Mouse (Mus musculus) cerebellum, adult 18-20 months (tissue): ENCODE results near the gene Fggy.

ENCODE experiments used
- DNase-seq, 2 experiments: peaks; one replicate each; pipeline ENCODE4 v3.0.0; 2021

The Fggy gene

GRCm38 (mm10) chr4:95788867-95789266 is 231.6 kb downstream of the Fggy start:
- DNase-seq: no peak

- no peak for DNase-seq
Measured at GRCm38 (mm10) chr4:95791913-95792475, 234.7 kb downstream of the Fggy start.

DNA sequence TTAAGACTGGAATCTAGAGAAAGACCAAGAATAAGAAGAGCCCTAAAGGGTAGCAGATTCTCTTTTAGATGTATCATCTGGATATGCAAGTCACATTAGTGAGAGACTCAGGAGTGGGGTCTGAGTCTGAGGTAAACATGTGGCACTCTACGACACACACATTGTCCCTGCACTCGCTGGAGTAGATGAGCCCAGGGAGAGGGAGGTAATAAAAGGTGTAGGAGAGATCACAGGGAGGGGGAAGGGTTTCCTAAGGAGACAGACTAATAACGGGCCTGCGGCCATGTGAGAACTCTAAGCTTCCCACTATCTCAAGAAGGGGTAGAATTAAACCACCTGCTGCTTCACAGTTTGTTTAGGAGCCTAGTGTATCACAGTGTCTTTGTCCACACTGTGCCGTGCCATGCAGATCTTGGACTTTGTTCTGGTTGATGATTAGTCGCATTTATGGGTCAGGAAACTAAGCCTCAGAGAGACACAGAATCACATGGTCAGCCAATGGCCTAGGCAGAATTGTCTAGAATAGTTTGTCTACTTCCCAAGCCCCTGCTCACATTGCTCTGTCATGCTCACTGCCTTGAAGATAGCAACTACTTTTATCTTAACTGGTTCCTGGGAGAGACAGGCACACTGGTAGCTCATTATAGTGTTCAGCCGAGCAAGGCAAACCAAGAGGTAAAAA is 236.5 kb downstream of the Fggy start:
- DNase-seq: no peak

GRCm38 (mm10) chr4:95794651-95795050 is 237.3 kb downstream of the Fggy start:
- DNase-seq: no peak

- DNase-seq: no peak
Measured at GRCm38 (mm10) chr4:95795283-95795682, 238.0 kb downstream of the Fggy start.

DNA sequence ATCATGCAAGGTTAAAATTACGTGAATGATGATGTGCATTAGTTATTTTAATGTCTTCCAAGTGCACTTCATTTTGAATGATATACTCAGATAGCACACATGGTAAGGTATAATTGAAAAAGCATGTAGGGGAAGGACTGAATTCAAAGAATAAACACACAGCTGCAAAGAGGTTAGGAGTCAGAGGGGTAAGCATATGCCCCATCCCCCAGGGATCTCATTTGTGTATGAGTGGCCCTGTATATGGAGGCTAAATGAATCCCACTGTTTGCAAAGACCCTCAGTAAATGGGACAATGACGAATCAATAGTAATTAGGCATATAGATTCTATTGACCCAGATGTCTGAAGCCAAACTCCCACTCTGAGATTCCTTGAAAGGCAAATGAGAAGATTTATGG is 262.3 kb downstream of the Fggy start:
- no peak for DNase-seq

DNA sequence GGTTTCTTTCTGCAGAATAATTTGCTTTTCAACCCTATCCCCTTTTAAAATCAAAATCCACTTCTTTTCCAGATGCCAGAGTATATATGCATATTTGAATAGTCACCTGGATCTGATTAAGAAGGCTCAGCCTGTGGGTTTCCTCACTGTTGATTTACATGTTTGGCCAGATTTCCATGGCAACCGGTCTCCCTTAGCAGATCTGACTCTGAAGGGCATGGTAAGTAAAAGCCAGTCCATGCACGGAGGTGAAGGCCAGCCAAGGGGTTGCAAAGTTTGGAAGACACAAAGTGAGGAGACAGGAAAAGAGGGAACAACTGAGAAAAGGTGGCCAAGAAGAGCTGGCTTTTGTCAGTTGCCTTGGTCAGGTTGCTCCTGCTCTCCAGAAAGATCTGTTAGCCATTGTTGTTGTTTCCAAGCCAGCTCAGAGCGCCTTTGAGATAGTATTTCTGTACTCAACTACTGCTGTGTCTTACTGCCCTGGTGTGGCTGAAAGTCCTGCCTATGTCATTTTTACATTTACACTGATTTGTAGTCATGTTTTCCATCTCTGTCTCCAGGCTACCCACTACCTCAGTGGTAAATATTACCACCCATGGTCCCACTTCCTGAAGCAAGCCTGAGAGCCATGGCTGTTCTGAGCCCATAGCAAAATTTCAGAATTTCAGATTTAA is 264.7 kb downstream of the Fggy start:
- DNase-seq: no peak

GRCm38 (mm10) chr4:95828164-95828563 is 270.9 kb downstream of the Fggy start:
- no peak for DNase-seq

GRCm38 (mm10) chr4:95830320-95830719 is 273.0 kb downstream of the Fggy start:
- no peak for DNase-seq

DNA sequence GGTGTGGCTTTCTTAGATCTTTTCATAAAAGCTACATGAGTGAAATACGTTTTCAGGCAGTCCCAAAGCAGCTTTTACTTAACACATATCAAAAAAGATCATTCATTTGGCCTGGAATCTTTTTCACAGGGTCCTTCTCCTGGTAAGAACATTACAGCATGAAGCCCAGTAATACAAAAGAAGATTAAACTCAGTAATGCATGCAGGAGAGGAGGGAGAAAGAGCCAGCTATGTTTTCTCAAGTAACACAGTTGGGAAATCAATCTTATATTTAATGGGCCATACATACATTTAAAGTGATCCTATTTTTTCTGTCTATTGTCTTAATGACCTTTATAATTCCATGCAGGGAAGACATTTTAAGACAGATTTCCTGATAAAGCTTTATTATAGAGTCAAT is 282.6 kb downstream of the Fggy start:
- DNase-seq: no peak

GRCm38 (mm10) chr4:95840389-95841053 is 283.2 kb downstream of the Fggy start:
- no peak for DNase-seq

GRCm38 (mm10) chr4:95845981-95846617 is 288.8 kb downstream of the Fggy start:
- DNase-seq: no peak

DNA sequence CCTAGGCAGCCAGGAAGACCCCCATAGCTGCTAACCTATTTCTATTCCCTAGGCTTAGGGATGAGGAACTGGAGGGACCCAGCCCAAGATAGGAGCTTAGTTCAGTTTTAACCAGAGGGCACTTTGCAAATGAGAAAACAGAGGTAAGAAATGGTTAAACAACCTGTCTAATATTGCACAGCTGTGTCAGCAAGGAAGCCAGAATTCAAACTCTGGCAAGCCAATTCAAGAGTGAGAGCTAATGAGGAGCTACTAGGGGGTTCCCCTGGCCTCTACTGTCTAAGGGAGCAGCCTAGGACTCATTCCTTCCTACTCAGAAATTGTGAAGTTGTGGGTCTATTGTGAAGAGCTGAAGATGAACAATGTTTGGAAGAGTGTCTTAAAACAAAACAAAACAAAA is 289.9 kb downstream of the Fggy start:
- DNase-seq: no peak

DNA sequence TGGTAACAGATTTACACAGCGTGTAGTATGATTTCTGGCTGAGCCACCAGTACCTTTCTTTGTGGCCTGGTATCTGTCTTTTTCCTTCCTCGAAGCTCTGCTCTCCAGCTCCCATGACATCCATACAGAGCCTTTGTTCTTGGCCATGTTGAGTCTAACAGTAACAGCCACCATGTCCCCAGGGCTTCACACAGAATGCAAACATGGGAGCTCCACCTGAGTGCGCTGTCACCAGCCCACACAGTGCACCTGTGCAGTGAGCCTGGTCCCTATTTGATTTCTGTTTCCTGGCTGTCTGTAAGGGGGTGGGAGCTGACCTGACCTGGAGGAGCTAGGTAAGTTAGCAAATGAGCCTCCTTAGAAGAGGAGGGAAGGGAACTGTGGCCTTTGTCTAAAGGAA is 290.4 kb downstream of the Fggy start:
- DNase-seq: no peak

- no peak for DNase-seq
Measured at GRCm38 (mm10) chr4:95849497-95849896, 292.2 kb downstream of the Fggy start.

GRCm38 (mm10) chr4:95850044-95850739 is 292.9 kb downstream of the Fggy start:
- no peak for DNase-seq

DNA sequence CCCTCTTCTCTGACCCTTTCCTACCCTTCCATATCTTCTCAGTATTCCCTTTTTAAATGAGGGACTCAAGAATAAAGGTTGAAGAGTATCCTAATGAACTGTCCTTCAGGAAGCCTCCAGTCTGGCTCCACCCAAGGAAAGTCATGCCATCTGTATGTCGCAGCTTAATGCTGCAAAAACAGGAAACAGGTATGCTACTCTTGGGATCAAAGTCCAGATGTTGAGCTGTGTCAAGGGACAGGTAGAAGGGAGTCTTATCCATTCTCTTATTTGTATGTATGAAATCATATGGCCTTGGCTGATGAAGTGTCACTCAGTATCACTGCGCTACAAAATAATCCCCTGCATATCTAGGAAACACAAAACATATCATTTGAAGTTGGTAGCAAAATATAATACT is 294.9 kb downstream of the Fggy start:
- no peak for DNase-seq

GRCm38 (mm10) chr4:95856008-95856407 is 298.7 kb downstream of the Fggy start:
- no peak for DNase-seq

DNA sequence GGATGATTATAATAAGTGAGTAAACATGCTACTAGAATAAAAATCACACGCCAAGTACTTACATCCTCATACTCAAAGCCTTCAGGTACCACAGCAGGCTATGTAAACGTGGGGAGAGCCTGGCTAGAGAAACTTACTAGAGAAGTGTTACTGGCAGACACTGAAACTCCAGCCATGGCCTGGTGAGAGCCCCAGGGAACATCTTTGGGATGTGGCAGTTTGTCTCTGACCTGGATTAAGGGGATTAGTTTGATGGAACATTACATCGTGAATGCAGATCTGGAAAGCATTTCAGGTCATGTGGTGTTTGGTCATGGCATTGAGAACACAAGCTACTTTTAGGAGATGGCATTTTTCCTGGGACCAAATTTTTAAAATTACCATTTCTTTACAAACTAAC is 303.3 kb downstream of the Fggy start:
- DNase-seq: no peak

- no peak for DNase-seq
Measured at GRCm38 (mm10) chr4:95861074-95861473, 303.8 kb downstream of the Fggy start.

GRCm38 (mm10) chr4:95861741-95862155 is 304.4 kb downstream of the Fggy start:
- no peak for DNase-seq

DNA sequence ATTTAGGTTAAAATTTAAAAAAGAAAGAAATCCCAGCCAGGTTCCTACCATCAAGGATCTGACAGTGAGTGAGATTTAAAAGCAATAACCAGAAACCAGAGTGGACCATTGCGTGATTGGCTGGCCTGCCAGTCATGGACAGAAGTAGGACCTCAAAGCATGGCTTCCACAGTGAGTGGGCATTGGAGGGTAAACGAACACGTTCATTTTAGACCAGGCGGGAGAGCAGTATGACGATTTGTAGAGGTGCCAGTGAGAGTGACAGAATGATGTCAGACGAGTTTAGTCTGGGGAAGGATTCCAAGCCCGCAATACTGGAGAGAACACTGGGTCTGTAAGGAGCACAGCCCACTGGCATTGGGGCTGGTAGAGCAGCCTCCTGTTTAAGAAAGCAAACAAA is 305.0 kb downstream of the Fggy start:
- no peak for DNase-seq
